Mouse (Mus musculus): ENCODE data around the gene Slc12a7.

- no peak for TF ChIP-seq GATA1 (IDR thresholded peaks at IDR 0.05; ENCODE audit: low read length)
- no peak for TF ChIP-seq TAL1 (IDR thresholded peaks at IDR 0.05; ENCODE audit: low read length)
Observed at GRCm38 (mm10) chr13:73759596-73759995, 26.7 kb downstream of the Slc12a7 start.

All from erythroblast, embryonic 14.5 days (primary cell).